9 mouse cellular contexts compared by ENCODE assay signal in the genomic region with DNA sequence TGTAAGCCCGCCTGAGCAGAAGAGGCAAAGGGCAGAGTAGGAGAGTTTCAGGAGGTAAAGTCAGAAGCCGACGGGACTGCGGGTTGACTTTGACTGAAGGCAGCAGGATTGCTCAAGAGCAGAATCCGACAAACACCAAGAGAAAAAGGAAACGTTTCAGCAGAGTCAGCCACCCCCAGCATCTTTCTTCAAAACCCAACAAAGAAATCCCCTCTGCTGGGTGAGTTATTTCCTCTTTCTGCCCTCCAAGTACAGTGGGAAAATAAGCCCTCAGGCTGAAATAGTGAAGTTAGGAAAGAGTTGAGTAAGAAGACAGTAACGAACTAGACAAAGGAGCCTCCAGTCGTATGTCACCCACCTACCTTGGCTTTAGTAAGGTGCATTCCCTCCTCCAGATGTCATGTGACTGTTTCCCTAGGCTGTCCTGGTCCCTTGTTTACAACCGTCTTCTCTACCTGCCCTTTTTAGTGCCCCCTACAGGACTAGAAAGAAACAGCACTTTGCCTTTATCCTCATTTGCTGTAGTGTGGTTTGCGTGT.
DNase-seq lines count a peak whose midpoint lies in the region; ATAC-seq lines count a peak whose summit lies in the region.
"Had no signal": no experiment of that assay in that cellular context is flagged by ENCODE, and none has a peak within 500 bp of the region (broad histone marks: within the 10 kb centered on the region; RNA-seq: fewer than 3 reads in every experiment).

No protein-coding gene starts in this region.

- H3K9ac ChIP-seq in forebrain, embryonic 13.5 days = no peak overlapping the region
- H3K9ac ChIP-seq in forebrain, embryonic 16.5 days (replicated peaks; ENCODE audit: low read depth, low read length) = no peak overlapping the region
- H3K9ac ChIP-seq in heart, embryonic 15.5 days = no peak overlapping the region

- DNase-seq in CD4-positive, CD25-positive, alpha-beta regulatory T cell, adult 2 months (ENCODE audit: low read depth, low spot score) = peak; percentile 78
- peak; percentile 23 for DNase-seq in c-Kit-positive CD71-positive TER-119-positive erythroid progenitor cells, embryonic 14.5 days (ENCODE audit: low spot score)
- peak; percentile 36 for DNase-seq in liver
- DNase-seq in ovary, postnatal 10 days (ENCODE audit: low spot score) = no peak

- H3K27ac ChIP-seq in forebrain, embryonic 13.5 days = no peak overlapping the region
- no peak overlapping the region for H3K27ac ChIP-seq in forebrain, embryonic 16.5 days (ENCODE audit: low read length)
- peak overlapping the region; percentile 29 for H3K27ac ChIP-seq in heart, embryonic 15.5 days

- 0 out of 2 replicates have a peak, but pooled peaks have one; percentile 48 for ATAC-seq in forebrain, embryonic 13.5 days
- no peak; the same call in 1 of the 2 replicates for ATAC-seq in forebrain, embryonic 16.5 days
- ATAC-seq in heart, embryonic 15.5 days (replicated peaks; ENCODE audit: insufficient number of reproducible peaks, insufficient read depth, low FRiP score, low read depth) = no peak
- peak; percentile 79 for ATAC-seq in neutrophil, adult 5-6 weeks (ENCODE audit: extremely low read depth, insufficient number of reproducible peaks, low FRiP score, poor library complexity, severe bottlenecking)

- H3K4me2 ChIP-seq in forebrain, embryonic 13.5 days = no peak overlapping the region
- H3K4me2 ChIP-seq in forebrain, embryonic 16.5 days (ENCODE audit: low read length) = no peak overlapping the region
- no peak overlapping the region for H3K4me2 ChIP-seq in heart, embryonic 15.5 days

- H3K4me1 ChIP-seq in forebrain, embryonic 13.5 days = peaks cover 12% of the 10 kb centered on the region
- H3K4me1 ChIP-seq in forebrain, embryonic 16.5 days (replicated peaks; ENCODE audit: control insufficient read depth, insufficient read depth, low read length) = peaks cover 8% of the 10 kb centered on the region
- H3K4me1 ChIP-seq in heart, embryonic 15.5 days (replicated peaks) = peaks cover 13% of the 10 kb centered on the region

- no peaks in the 10 kb centered on the region for H3K36me3 ChIP-seq in forebrain, embryonic 13.5 days (ENCODE audit: poor library complexity, severe bottlenecking)
- H3K36me3 ChIP-seq in forebrain, embryonic 16.5 days (ENCODE audit: control insufficient read depth, insufficient read depth) = no peaks in the 10 kb centered on the region
- H3K36me3 ChIP-seq in heart, embryonic 15.5 days = no peaks in the 10 kb centered on the region
- H3K36me3 ChIP-seq: lung, embryonic 15.5 days had no signal

- H3K27me3 ChIP-seq in forebrain, embryonic 13.5 days = no peaks in the 10 kb centered on the region
- no peaks in the 10 kb centered on the region for H3K27me3 ChIP-seq in forebrain, embryonic 16.5 days (replicated peaks; ENCODE audit: control insufficient read depth, insufficient read depth, low read length)
- H3K27me3 ChIP-seq in heart, embryonic 15.5 days = no peaks in the 10 kb centered on the region
- H3K27me3 ChIP-seq: lung, embryonic 15.5 days had no signal

- 51% methylated on average over 10 of the region's 10 CpGs for WGBS in forebrain, embryonic 13.5 days
- 50% methylated on average over 10 of the region's 10 CpGs for WGBS in forebrain, embryonic 16.5 days
- WGBS in heart, embryonic 15.5 days = 43% methylated on average over 10 of the region's 10 CpGs

- H3K9me3 ChIP-seq in forebrain, embryonic 13.5 days (replicated peaks) = no peaks in the 10 kb centered on the region
- no peaks in the 10 kb centered on the region for H3K9me3 ChIP-seq in forebrain, embryonic 16.5 days (ENCODE audit: control insufficient read depth, low read length)
- no peaks in the 10 kb centered on the region for H3K9me3 ChIP-seq in heart, embryonic 15.5 days (replicated peaks)
- H3K9me3 ChIP-seq: lung, embryonic 15.5 days had no signal

- no peak overlapping the region for H3K4me3 ChIP-seq in forebrain, embryonic 13.5 days
- H3K4me3 ChIP-seq in forebrain, embryonic 16.5 days (replicated peaks; ENCODE audit: low read length) = no peak overlapping the region
- H3K4me3 ChIP-seq in heart, embryonic 15.5 days = no peak overlapping the region

Comparison
In these comparisons a context has a peak if more than half of its experiments do, and no peak if none do; other contexts are left out.
1. ATAC-seq: peak in forebrain, embryonic 13.5 days (single experiment) and neutrophil, adult 5-6 weeks (single experiment); none in forebrain, embryonic 16.5 days (single experiment) and heart, embryonic 15.5 days (single experiment).